Mouse (Mus musculus): Measurements from ENCODE around the gene Frmd4a.

GRCm38 (mm10) chr2:4154654-4155047 lies 137.1 kb downstream of the Frmd4a start:
- no peak for TF ChIP-seq ZNF384 (IDR thresholded peaks at IDR 0.05; ENCODE audit: low read depth, low read length)
- TF ChIP-seq CHD2 (IDR thresholded peaks at IDR 0.05; ENCODE audit: low read depth, low read length), result no peak
- no peak for TF ChIP-seq ZC3H11A (IDR thresholded peaks at IDR 0.05; ENCODE audit: borderline replicate concordance, low read depth, low read length)
- TF ChIP-seq HCFC1 (IDR thresholded peaks at IDR 0.05; ENCODE audit: borderline replicate concordance, insufficient read depth, low read length), result no peak
- no peak for TF ChIP-seq MAFK (IDR thresholded peaks at IDR 0.05; ENCODE audit: insufficient read depth, low read depth, low read length)

All from ES-E14 (cell line).